Mouse (Mus musculus) hindbrain, embryonic 15.5 days (tissue): ENCODE data around the gene Cabp4. TPM values are rescaled to one million over a fixed set of nuclear protein-coding genes. Genes with fewer than 3 reads are reported as not detected.

Experiments
- ATAC-seq: fragments of 200-750 bp; cut with Nextera tagmentation; 2 replicates; pipeline ENCODE4 v1.8.0; 2017; ENCODE audit warnings: low read depth, moderate number of reproducible peaks, moderate TSS enrichment; ENCODE audit not compliant: low FRiP score
- H3K27ac ChIP-seq: fragments of 300-500 bp; sonication (generic); replicated peaks from 2 replicates; pipeline ENCODE4 v1.5.1; 2015; ENCODE audit warnings: mild to moderate bottlenecking, inconsistent platforms
- H3K27me3 ChIP-seq: fragments of 300-500 bp; sonication (generic); 2 replicates; pipeline ENCODE4 v1.6.1; 2015; ENCODE audit warnings: control low read depth, inconsistent platforms
- H3K36me3 ChIP-seq: fragments of 300-500 bp; sonication (generic); 2 replicates; pipeline ENCODE4 v1.6.1; 2015; ENCODE audit warnings: control low read depth, inconsistent platforms
- H3K4me1 ChIP-seq: fragments of 300-500 bp; sonication (generic); replicated peaks from 2 replicates; pipeline ENCODE4 v1.6.1; 2015; ENCODE audit warnings: control low read depth, inconsistent platforms
- H3K4me2 ChIP-seq: fragments of 300-500 bp; sonication (generic); 2 replicates; pipeline ENCODE4 v1.6.1; 2015; ENCODE audit warnings: moderate library complexity, mild to moderate bottlenecking, inconsistent platforms
- H3K4me3 ChIP-seq: fragments of 300-500 bp; sonication (generic); 2 replicates; pipeline ENCODE4 v1.5.1; 2015; ENCODE audit warnings: mild to moderate bottlenecking, inconsistent platforms
- H3K9ac ChIP-seq: fragments of 300-500 bp; sonication (generic); 2 replicates; pipeline ENCODE4 v1.6.1; 2015; ENCODE audit warnings: inconsistent platforms
- H3K9me3 ChIP-seq: fragments of 300-500 bp; sonication (generic); 2 replicates; pipeline ENCODE4 v1.6.1; 2016; ENCODE audit warnings: control low read depth, inconsistent platforms
- WGBS: fragments of 180-500 bp; shearing (Covaris S2); methylation state at CpG from one replicate; pipeline ENCODE4 v1.1.7; 2015; 5-methylcytosine and 5-hydroxymethylcytosine counted together
- polyA plus RNA-seq: library from polyadenylated mRNA; unstranded; fragments of >200 nt; fragmentation: Nextera tagmentation; extraction: Ambion mirVana; gene quantifications from 2 replicates; pipeline ENCODE4 v1.2.1, GENCODE M21; 2015

The Cabp4 gene
- polyA plus RNA-seq, result 0.21 and 0.26 TPM in 2 replicates

DNA sequence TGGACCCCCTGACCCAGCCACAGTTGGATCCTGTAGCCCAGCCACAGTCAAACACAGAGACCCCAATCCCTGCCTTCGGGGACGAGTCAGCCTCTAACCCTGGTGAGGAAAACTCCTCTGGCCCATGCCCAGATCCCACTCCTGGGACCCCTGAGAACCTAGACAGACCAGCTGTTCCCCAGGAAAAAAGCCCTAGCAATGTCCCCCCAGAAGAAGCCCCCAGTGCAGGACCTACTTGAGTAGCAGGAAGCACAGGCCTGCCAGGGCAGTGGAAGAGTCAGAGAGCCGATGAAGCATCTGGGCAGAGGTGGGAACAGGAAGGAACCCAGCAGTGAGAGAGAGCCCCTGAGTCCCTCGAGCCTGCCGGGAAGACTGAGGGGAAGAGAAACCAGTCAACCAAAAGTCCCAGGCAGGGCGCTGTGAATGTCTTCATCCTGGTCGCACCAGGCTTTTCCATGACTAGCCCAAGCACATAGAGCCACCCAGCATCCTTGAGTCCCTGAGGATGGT lies at the start of gene Cabp4:
Cabp4 (minus strand) TSS at position 275 of the 510 bp plus-strand sequence.
- WGBS, result 89% methylated on average over 7 of the region's 7 CpGs
- Histone ChIP-seq H3K4me2 (no peak within 1 kb of the TSS), H3K36me3 (no peaks in the 10 kb centered on the region), H3K9me3 (no peaks in the 10 kb centered on the region), H3K4me1 (peaks cover 14% of the 10 kb centered on the region), H3K9ac (no peak within 1 kb of the TSS), H3K27ac (no peak within 1 kb of the TSS), H3K4me3 (no peak within 1 kb of the TSS), H3K27me3 (no peaks in the 10 kb centered on the region)
- no peak for ATAC-seq

- Histone ChIP-seq H3K4me1 (peaks cover 41% of the 10 kb centered on the region), H3K9me3 (no peaks in the 10 kb centered on the region), H3K27ac (peak overlapping the region; percentile 94; the same call in 1 of the 2 replicates), H3K27me3 (no peaks in the 10 kb centered on the region), H3K4me2 (peak overlapping the region; percentile 95), H3K9ac (peak overlapping the region; percentile 97), H3K36me3 (peaks cover 30% of the 10 kb centered on the region), H3K4me3 (peak overlapping the region; percentile 87)
- WGBS, result 58% methylated on average over 6 of the region's 6 CpGs
- no peak for ATAC-seq
Observed at GRCm38 (mm10) chr19:4193129-4193528, 49.3 kb upstream of the Cabp4 start.

DNA sequence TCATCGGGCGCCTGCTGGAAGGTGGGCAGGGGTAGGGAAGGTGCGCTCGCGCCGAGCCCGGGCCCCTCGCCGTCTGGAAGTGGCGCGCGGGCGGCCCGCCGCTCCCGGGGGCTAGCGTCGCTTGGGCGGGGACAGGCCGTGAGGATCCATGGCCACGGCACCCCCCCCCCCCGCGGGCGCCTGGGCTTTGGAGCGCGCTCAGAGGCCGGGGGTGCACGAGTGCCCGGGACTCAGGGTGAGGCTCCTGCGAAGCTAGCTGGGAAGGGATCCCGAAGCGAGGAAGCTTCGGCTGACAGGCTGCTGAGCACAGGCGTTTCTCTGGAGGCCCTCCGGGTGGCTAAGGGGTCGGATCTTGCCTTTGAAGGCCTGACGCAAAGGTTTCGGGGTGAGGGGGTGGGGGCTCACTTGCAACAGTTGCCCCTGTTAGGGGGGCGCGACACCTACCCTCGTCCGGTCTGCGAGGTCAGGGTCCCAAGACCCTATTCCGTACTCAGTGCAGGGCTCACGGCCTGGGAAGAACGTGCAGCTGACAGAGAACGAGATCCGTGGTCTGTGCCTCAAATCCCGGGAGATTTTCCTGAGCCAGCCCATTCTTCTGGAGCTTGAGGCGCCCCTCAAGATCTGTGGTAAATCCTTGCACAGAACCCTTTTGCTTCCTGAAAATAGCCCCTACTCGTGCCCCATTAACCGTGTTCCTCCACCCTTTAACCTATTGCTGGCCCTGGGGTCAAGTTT lies 48.6 kb upstream of the Cabp4 start:
- H3K36me3 ChIP-seq, result peaks cover 30% of the 10 kb centered on the region
- H3K9me3 ChIP-seq, result no peaks in the 10 kb centered on the region
- H3K4me1 ChIP-seq, result peaks cover 41% of the 10 kb centered on the region
- H3K4me2 ChIP-seq, result peak overlapping the region; percentile 95
- peak; percentile 75 for ATAC-seq
- H3K27ac ChIP-seq, result peak overlapping the region; percentile 94
- peak overlapping the region; percentile 97 for H3K9ac ChIP-seq
- peak overlapping the region; percentile 87 for H3K4me3 ChIP-seq
- WGBS, result under 1% methylated on average over 50 of the region's 52 CpGs
- H3K27me3 ChIP-seq, result no peaks in the 10 kb centered on the region

DNA sequence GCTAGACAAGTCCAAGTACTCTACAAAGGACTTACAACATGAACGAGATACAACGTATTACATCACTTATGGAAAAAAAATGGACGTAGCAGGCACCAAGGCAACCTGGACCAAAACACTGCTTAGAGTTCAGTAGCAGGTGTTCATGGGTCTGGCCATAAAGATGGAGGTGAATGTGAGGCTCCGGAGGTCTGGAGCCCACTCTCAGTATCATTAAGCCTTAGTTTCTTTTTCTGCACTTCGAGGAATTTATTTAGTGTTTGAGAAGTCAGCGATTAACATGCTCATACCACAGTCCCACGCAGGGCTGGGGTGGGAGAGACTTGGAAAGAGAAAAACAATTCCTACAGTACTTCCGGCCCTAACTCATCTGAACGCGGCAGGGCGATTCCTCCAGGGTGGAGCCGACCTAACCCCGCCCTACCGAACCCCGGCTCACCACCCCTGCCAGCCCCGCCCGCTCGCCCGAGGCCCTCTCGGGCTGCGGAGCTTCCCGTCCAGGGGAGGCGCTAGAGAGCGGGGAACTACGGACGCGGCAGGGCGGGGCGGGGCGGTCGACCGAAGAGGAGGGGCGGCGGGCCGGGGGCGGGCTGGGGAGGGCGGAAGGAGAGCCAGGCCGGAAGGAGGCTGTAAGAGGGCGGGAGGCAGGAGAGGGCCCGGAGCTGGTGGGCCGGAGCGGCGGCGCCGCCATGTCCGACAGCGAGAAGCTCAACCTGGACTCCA lies 47.9 kb upstream of the Cabp4 start, which contains the start of gene Ppp1ca:
Ppp1ca (plus strand) TSS at position 538 of the 723 bp plus-strand sequence.
- peak; percentile 92 for ATAC-seq
- Histone ChIP-seq H3K9me3 (no peaks in the 10 kb centered on the region), H3K4me2 (peak within 1 kb of the TSS; percentile 95), H3K4me3 (peak within 1 kb of the TSS; percentile 87), H3K36me3 (peaks cover 24% of the 10 kb centered on the region), H3K27me3 (no peaks in the 10 kb centered on the region), H3K4me1 (peaks cover 39% of the 10 kb centered on the region), H3K9ac (peak within 1 kb of the TSS; percentile 97), H3K27ac (peak within 1 kb of the TSS; percentile 94)
- 9% methylated on average over 31 of the region's 47 CpGs for WGBS

DNA sequence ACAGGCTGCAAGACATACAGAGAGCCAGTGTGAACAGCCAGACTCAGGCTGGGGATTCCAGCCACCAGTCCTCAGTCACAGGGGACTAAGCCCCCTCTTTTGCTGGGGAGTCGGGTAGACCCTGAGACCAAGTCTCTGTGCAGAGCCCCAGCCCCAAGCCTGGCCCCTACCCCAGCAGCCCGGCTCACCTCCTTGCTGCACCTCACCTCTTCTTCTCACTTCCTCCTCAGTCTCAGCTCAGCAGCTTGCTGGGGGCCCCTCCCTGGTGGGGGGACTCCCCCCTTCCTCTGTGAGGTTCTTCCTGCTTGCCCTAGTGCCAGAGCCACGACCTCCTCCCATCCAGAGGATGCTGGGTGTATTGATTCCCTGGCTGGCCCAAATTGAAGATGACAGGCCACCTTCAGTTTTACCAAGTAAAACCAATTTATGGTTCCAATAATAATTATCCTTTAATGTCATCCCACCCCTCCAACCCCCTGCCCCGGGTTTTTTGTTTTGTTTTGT lies 47.0 kb upstream of the Cabp4 start, which contains the start of gene Tbc1d10c:
Tbc1d10c (minus strand) TSS at position 454 of the 504 bp plus-strand sequence.
- Histone ChIP-seq H3K4me1 (peaks cover 35% of the 10 kb centered on the region), H3K9me3 (no peaks in the 10 kb centered on the region), H3K4me3 (peak within 1 kb of the TSS; percentile 87), H3K27ac (peak within 1 kb of the TSS; percentile 94), H3K4me2 (peak within 1 kb of the TSS; percentile 95), H3K36me3 (peaks cover 20% of the 10 kb centered on the region), H3K27me3 (no peaks in the 10 kb centered on the region), H3K9ac (peak within 1 kb of the TSS; percentile 97)
- 71% methylated on average over 4 of the region's 4 CpGs for WGBS
- ATAC-seq, result no peak

GRCm38 (mm10) chr19:4189051-4189620 lies 45.3 kb upstream of the Cabp4 start:
- ATAC-seq, result no peak
- Histone ChIP-seq H3K4me3 (no peak overlapping the region), H3K9ac (no peak overlapping the region), H3K27me3 (no peaks in the 10 kb centered on the region), H3K27ac (no peak overlapping the region), H3K4me2 (no peak overlapping the region), H3K4me1 (peaks cover 25% of the 10 kb centered on the region), H3K36me3 (0 out of 2 replicates have a peak, but pooled peaks cover 3% of the 10 kb centered on the region), H3K9me3 (no peaks in the 10 kb centered on the region)
- 83% methylated on average over 12 of the region's 12 CpGs for WGBS

- no peaks in the 10 kb centered on the region for H3K9me3 ChIP-seq
- peaks cover 10% of the 10 kb centered on the region for H3K4me1 ChIP-seq
- H3K36me3 ChIP-seq, result no peaks in the 10 kb centered on the region
- H3K27me3 ChIP-seq, result no peaks in the 10 kb centered on the region
- no peak for ATAC-seq
- no peak overlapping the region for H3K4me2 ChIP-seq
- no peak overlapping the region for H3K4me3 ChIP-seq
- 79% methylated on average over 3 of the region's 3 CpGs for WGBS
- no peak overlapping the region for H3K9ac ChIP-seq
- H3K27ac ChIP-seq, result no peak overlapping the region
Observed at GRCm38 (mm10) chr19:4187303-4187702, 43.5 kb upstream of the Cabp4 start.

DNA sequence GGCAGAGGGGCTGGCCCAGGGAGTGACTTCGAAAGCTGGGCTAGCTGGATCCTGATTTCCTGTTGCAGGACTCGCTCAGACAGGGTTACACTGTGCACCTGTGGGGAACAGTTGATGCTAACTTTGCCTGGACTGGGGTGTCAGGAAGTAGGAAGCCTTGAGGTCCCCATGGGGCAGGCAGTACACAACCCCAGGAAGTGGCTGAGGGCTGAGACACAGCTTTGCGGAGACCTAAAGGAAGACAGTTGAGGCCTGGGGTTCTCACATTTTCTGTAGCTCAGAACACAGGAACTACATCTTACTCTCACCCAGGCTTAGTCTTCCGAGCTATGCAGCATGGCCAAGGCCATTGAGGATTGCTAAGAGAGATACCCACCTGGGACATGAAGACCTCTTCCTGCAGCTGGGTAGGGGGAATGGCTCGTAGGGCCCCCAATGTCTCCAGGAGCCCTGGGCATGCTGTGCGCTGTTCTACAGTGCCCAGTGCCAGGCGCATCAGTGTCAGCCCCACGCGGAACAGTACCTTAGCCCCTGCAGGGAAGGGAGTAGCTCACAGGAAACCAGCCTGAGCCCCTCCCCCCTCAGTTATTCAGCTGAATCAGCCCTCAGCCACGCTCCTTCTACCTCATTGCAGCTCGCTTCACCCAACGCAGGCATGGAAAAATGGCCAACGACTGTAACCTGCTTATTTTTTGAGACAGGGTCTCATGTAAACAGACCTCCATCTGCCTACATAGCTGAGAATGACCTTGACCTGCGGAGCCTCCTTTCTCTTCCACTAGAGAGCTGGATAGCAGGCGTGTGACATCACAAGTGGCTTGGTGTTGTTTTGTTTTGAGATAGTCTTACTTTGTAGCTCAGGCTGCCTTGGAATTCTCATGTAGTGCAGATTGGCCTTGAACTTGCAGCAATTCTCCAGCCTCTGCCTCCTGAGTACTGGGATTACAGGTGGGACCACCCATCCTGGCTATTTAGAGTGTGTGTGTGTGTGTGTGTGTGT lies 41.4 kb upstream of the Cabp4 start:
- H3K4me2 ChIP-seq, result no peak overlapping the region
- H3K27ac ChIP-seq, result no peak overlapping the region; the same call in 1 of the 2 replicates
- no peak for ATAC-seq
- H3K36me3 ChIP-seq, result no peaks in the 10 kb centered on the region
- H3K4me3 ChIP-seq, result no peak overlapping the region
- no peaks in the 10 kb centered on the region for H3K9me3 ChIP-seq
- no peak overlapping the region for H3K9ac ChIP-seq
- peaks cover 11% of the 10 kb centered on the region for H3K4me1 ChIP-seq
- WGBS, result 60% methylated on average over 15 of the region's 15 CpGs
- H3K27me3 ChIP-seq, result no peaks in the 10 kb centered on the region

GRCm38 (mm10) chr19:4183689-4184088 lies 39.9 kb upstream of the Cabp4 start:
- 59% methylated on average over 2 of the region's 2 CpGs for WGBS
- H3K4me3 ChIP-seq, result no peak overlapping the region
- H3K9me3 ChIP-seq, result no peaks in the 10 kb centered on the region
- no peaks in the 10 kb centered on the region for H3K27me3 ChIP-seq
- H3K36me3 ChIP-seq, result no peaks in the 10 kb centered on the region
- no peak overlapping the region for H3K9ac ChIP-seq
- H3K4me1 ChIP-seq, result peaks cover 11% of the 10 kb centered on the region
- H3K27ac ChIP-seq, result no peak overlapping the region
- H3K4me2 ChIP-seq, result no peak overlapping the region
- no peak; the same call in 1 of the 2 replicates for ATAC-seq

DNA sequence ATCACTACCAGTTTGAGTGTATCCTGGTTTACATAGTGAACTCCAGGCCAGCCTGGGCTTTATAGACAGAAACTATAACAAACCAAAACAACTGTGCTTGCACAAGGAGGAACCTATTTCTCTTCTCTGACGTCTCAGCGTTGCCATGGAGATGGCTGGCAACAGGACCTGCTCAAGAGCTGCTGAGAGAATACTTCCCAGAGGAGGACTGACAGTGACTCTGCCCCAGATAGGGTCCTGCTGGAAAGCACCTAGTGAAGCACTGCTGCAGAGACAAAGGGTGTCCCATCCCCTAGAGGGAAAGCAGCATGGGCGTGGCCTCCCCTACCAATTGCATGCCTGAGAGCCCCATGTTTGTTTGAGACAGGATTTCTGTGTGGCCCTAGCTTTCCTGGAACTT lies 38.1 kb upstream of the Cabp4 start:
- Histone ChIP-seq H3K27me3 (no peaks in the 10 kb centered on the region), H3K4me3 (no peak overlapping the region), H3K9me3 (no peaks in the 10 kb centered on the region), H3K9ac (no peak overlapping the region), H3K4me1 (peaks cover 11% of the 10 kb centered on the region), H3K36me3 (no peaks in the 10 kb centered on the region), H3K4me2 (no peak overlapping the region), H3K27ac (no peak overlapping the region)
- WGBS, result 40% methylated on average over 3 of the region's 3 CpGs
- no peak for ATAC-seq

- no peak overlapping the region for H3K4me3 ChIP-seq
- H3K4me2 ChIP-seq, result no peak overlapping the region
- no peaks in the 10 kb centered on the region for H3K36me3 ChIP-seq
- WGBS, result 91% methylated on average over 7 of the region's 7 CpGs
- H3K9me3 ChIP-seq, result no peaks in the 10 kb centered on the region
- no peak overlapping the region for H3K27ac ChIP-seq
- H3K9ac ChIP-seq, result no peak overlapping the region
- H3K27me3 ChIP-seq, result no peaks in the 10 kb centered on the region
- ATAC-seq, result no peak
- peaks cover 13% of the 10 kb centered on the region for H3K4me1 ChIP-seq
Observed at GRCm38 (mm10) chr19:4180411-4180810, 36.6 kb upstream of the Cabp4 start.
